Mouse (Mus musculus): ENCODE data around the gene Mybph. TPM values are rescaled to one million over a fixed set of nuclear protein-coding genes. Genes with fewer than 3 reads are reported as not detected.
A peak's percentile ranks its signal among the peaks of the same experiment; 100 is the strongest.
"Not testable (repeated sequence)": the region's sequence is repeated elsewhere in the genome, so short reads cannot be mapped to it uniquely, and the experiment has no call there.

The Mybph gene
- total RNA-seq, 2 experiments from 2014 or later, result 0.19 TPM; not detected in 1

DNA sequence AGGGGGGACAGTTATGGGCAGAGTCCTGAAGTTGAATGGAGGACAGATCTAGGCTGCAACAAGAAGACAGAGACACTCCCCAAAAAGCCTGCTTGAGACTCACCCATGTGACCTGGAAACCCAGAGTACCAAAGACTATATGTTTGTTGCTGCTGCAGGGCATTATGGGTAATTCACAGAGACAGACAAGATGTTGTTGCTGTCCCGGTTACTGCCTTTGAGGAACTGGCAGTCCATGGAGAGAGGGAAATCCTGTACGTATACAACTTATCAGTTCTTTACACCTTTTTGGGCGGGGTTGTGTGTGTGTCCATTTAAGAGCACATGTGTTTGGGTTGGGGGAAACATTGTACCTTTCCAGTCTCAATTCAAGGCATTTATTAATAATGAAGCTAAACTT is 38.4 kb downstream of the Mybph start:
- DNase-seq (ENCODE audit: low spot score in 2 of 2), result no peak

DNA sequence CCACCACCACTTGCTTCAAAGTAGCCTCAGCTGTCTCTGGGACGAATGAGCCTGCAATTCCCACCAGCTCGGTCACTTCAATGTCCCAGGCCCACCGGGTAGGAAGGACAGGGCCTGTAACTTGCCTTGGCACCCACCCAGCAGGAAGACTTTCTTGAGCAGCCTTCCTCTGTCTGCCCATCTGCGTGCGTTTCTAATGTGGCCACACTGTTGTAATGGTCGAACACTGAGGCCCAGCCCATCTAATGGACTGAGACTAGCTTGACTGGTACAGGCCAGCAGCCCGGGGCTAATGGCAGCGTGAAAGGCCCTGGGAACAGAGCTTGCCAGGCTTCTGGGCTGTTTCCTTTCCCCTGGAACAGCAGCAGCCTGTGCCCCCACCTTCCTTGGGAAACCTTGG is 39.1 kb downstream of the Mybph start:
- no peak for DNase-seq (ENCODE audit: low spot score in 2 of 2)

DNA sequence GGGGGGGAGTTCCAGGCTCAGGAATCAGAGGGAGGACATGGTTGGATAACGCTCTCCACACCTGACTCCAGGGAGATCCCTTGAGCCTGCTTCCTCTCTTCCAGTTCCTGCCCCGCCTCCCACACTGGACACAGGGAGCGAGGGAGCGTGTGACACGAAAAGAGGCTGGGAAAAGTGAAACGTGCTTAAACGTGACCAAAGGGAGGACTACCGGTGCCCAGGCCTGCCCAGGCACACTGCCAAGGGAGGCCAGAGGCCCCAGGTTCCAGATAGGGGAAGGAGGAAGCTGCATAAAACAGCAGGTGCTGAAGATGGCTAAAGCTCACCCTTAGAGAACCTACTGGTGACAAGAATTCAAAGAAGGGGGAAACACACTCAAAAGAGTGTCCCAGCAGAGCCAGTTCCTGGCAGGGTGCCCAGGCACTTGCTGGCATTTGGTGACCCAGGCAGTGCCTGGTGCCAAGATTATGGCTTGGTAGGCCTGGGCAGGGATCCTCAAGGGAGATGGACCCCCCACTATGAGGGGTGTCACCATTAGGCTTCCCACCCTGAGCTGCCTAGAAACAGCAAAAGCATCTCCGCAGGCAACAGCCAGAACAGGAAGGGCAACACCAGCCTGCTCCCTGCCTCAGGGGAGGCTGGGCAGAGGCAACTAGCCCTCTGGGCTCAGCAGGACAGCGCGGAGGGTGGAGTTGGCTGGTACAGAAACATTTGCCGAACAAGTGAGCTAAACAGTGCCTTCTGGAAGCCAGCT is 39.7 kb downstream of the Mybph start:
- DNase-seq (ENCODE audit: low spot score in 2 of 2), result peak; percentile 51 to 65

DNA sequence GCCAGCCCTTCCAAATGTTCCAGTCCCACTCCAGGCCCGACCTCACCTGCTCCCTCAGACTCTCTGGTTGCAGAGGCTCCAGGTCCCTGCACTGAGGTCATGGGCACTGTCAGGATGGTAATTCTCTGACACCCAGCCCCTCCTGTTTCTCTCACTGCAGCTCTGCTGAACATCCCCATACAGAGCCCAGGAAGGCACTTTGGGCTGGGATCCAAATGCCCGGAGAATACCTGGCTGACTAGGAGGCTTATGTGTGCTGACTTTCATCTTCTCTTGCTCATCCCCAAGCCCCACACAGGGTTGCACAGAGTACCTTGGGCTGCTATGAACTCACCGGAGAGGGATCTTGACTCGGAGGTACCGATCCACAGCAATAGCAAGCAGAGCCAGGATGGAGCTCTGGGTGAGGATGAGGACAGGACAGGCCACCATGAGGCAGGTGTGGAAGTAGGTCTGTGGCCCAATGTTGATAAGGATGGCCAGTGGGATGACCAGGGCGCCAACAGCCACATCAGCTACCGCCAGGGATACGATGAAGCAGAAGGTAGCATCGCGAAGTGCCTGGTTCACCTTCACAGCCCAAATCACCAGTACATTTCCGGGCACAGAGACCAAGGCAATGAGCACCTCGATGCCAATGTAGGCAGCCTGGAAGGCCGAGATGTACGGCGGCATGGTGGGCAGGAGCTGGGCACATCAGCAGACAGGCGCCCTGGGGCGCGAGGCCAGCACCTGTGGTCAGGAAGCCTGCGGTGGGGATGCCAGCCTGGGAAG is 40.6 kb downstream of the Mybph start:
- DNase-seq (ENCODE audit: low spot score in 2 of 2), result no peak

DNA sequence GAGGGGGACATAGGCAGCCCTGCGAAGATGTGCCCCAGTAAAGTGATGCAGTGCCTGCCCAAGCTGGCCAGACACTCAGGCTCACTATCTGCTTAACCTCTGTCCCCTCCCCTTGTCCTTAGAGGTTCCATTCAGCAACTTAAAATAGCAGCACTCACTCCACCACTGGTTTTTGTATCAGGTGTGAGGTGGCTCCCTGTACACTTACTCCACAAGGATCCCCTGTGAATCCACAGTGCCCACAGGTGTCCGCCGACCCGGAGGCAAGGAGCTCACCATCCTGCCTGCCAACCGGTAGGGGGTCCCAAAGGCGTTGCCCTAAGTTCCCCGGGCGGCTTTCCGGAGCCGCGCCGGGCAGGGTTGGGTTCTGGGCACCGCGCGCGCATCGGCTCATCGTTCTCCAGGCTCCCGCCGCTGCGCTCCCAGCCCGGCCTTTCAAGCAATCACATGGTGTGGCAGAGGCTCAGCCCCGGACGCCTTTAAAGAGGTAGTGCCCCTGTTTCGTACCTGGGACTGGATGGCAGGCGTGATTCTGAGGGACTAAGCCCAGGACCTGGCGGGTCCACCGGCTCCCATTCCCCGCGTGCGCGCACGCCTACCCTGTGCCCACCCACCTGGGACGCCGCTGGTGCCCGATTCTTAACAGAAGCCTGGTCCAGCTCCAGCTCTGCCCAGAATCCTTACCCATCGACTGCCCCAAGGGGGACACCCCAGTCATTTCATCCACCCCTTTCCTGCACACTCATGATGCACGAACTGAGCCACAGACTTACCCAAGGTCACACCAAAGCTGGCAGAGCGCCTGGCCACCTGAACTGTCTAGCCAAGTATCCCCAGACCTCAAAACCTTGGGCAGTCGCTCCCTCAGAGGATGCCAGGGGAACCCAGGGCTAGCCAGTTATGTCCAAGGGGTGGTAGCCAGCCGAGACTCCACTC is 41.5 kb downstream of the Mybph start:
- peak; percentile 73 to 78 for DNase-seq (ENCODE audit: low spot score in 2 of 2)

DNA sequence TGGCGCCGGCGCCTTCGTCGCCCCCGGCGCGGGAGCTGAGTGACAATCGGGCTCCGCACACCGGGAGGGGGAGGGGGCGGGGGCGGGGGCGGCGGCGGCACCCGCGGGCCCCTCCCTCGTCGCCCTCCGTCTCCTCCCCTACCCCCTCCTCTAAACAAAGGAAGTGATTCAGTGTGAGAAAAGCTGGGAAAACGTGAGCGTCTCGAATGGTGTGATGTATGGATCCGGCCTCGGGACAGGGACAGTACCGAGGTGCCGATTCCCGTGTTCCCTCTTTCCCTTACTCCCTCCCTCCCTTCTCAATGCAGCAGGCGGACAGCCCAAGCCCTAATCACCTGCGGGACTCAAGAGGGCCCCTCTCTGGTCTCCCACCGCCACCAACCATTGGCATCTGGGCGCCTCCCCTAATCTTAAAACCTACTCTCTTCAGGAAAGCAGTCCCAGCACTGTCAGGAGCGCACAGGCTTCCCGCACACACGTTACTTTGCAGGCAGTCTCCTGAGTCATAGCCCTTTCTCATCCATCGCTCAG is 42.2 kb downstream of the Mybph start, which contains the start of gene Adora1:
TSS of gene Adora1 (minus strand) at position 41 of the 531 bp plus-strand sequence.
- no peak for DNase-seq (ENCODE audit: low spot score in 2 of 2)

DNA sequence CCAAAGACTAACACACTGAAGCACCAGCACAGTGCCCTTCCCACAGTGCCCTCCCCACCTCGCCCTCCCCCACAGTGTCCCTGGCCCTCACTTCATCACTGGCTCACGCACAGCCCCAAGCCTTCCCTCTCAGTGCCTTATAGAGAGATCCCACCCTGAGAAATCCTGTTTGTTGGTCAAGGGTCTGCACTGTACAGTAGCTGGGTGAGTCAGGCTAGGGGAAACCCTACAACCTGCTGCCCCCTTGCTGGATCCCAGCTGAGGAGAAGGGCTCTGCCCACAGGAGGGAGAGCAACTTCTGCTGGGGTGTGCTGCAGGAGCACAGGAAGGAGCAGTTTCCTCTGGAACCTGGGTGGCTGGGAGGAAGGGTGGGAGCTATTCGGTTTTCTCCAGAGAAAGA is 42.9 kb downstream of the Mybph start:
- no peak for DNase-seq (ENCODE audit: low spot score in 2 of 2)

DNA sequence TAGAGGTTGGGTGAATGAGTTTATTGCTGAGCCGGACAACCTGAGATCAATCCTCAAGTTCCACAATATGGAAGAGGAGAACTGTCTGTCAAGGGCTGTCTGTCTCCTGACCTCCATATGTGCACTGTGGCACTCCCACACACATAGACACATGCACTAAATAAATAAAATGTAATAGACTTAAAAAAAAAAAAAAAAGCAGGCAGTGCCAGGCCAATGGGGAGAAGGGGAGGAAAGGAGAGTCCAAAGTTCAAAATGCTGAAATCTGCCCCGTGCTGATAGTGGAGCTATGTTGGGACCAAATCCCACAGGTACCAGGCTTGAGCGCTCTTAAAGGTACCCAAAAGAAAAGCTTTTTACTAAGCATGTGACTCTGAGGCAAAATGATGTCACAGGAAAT is 44.2 kb downstream of the Mybph start:
- DNase-seq (ENCODE audit: low spot score in 2 of 2), result no peak

DNA sequence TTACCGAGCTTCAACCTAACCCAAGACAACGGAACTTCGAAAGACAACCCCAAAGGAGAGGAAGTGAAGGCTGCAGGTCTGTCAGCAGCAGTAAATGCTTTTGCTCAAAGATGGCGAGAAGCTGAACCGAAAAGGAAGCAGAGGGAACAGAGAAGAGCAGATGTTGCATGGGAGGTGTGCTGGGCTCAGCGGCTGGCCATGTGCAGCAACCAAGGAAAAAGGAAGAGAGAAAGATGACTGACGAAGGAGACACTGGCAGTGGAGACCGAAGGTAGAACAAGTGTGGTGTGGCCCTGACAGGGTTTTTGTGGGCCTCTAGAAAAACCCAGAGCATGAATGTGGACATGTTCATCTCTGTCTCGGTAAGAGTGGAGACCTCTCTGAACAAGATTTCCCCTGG is 47.5 kb downstream of the Mybph start:
- peak in 1 of 2 experiments; percentile 62 for DNase-seq (ENCODE audit: low spot score in 2 of 2)

DNA sequence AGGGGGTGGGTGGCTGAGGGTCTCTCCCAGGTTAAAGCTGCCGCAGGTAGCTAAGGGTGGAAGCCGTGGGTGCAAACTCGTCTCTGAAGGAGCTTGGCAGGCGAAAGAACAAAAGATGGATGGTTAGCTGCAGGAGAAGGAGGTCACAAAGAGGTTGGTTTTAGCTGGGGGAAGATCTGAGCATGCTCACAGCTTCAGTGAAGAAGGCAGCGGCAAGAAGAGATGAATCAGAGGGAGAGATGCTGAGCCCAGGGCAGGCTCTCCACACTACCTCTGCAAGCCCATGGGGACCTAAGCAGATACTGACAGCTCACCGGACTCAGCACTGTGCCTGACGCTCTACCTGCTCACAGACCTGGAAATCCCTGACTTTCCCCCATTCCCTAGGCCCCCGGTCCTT is 48.0 kb downstream of the Mybph start:
- DNase-seq (ENCODE audit: low spot score in 2 of 2), result no peak

DNA sequence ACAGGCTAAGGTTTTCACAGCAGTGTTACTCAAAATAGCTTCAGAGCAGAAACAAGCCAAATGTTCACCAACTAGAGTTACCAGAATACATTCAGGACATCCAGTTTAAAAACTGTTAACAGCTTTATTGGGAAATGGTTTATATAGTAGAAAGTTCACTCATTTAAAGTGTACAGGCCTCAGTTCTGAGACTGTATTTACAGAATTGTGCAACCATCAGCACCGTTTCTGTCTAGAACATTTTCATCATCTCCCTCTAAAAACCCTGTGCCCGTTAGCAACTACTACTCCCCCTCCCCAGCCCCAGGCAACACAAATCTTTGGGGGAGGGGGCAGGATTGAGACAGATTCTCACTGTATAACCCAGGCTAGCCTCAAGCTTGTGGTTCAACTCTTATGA is 49.0 kb downstream of the Mybph start:
- DNase-seq (ENCODE audit: low spot score in 2 of 2), result no peak

DNA sequence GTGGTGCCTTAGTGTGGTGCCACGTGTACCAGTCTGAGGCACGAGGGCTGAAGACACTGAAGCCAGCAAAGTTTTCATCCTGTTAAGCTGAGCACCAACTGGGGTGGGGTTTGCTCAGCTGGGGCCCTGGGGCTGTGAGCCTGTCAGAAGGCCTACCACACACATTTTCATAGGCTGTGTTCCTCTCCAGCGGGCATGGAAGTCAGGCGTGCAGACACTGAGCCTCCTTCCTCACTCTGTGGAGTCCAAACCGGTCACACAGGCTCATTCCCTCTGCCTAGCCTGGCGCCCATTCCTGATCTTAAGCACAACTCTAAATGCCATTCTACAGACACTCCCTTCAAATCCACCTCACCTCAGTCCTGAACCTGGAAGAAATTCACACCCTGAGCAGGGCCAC is 50.3 kb downstream of the Mybph start:
- no peak for DNase-seq (ENCODE audit: low spot score in 2 of 2)

DNA sequence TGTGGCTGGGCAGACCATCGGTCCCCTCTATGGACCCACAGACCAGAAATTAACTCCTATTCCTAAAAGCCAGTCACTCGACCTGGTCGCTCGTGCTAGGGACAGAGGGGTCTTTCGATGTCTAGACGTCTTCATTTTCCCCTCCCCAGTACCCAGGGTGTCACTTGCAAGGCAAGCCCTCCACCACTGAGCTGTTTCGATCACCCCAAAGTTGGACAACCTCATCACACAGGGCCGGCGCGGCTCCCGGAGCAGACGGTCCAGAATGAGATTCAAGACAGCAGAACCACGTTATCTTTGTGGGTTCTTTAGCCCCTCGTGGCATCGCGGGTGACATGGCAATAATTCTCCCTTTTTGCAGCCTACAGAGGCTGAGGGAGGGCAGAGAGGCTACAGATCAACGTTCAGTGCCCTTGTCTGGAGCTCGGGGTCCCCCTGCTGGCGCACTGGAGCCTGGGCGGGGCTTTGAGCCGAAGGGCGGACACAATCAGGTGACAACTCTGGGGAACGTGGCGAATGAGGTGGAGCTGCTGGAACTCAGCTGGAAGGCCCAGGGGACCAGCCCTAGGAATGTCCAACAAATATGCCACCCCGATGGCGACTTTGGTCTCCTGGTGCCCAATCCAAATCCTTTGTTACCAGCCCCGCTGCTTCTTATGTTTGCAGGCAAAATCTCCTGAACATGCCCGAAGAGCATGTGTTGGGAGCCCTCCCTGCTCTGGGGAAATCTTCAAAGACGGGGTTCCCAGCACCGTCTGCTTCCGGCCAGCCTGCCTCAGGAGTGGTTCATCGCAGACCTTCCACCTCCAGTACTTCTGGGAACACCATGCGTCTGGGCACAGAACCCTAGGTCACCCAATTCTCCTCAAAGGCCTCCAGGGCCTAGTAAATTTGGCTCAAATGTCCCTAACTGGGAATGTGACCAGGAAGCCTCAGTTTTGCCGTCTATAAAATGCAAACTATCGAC is 51.0 kb downstream of the Mybph start:
- peak; percentile 92 to 94 for DNase-seq (ENCODE audit: low spot score in 2 of 2)

DNA sequence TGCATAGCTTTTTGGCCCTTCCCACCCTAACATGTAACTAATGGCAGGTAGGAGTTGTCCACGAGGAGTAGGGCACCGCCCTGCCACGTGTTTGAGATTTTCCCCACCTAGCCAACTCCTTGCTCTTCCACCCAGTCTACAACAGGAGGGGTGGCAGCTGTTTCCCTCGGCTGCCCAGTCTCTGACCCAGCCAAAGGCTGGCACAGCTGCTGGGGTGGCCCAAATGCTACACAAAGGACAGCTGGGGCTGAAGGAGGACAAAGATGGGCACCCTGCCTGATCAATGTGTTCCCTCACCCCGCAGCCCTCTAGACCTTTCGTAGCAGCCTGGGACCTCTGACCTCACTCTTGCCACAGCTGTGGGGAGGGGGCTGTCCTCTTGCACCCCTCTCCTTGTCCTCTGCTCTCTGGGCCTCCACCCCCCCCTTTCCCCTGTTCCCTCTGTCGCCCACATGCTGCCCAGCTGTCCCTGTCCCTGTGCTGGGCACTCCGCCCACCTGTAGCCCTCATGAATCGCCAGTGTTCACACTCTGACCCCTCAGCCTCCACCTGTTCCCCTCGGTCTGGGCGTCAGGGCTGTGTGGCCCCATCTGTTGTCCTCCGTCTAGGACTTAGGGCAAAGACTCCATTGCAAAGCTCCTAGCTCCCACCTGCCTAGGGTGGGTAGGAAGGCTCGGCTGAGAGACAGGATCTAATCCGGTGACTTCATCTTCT is 51.9 kb downstream of the Mybph start:
- no peak for DNase-seq (ENCODE audit: low spot score in 2 of 2)

DNA sequence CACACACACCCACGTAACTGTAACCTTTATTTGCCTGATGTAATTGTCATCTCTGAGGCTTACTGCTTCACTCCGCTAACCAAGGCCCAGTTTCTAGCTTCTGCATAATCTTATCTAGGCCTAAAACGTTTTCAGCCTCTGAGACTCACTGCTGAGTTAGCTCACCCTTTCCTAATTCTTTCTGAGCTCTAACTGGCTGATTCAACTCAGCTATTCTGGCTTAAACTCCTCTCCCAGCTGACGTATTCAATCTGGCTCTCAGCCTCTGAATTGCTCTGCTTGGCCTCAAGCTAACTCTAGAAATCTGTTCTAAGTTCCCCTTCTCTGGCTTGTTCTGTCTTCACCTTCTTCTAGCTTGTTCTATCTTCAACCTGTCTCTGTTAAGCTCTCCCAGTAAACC is 53.3 kb downstream of the Mybph start:
- DNase-seq (ENCODE audit: low spot score in 2 of 2), result no peak

DNA sequence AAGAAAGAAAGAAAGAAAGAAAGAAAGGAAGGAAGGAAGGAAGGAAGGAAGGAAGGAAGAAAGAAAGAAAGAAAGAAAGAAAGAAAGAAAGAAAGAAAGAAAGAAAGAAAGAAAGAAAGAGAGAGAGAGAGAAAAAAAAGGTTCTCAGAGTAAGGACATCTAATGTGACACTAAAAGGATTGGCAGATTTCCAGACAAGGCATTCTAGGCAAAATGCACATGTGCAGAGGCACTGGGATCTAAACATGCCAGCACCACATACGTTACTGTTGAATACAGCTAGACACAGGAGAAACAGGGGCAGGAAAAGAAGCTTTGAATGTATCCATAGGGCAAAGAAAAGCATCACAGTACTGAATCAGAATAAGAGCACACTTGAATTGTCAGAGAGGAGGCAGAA is 56.4 kb downstream of the Mybph start:
- not testable (repeated sequence) for DNase-seq (ENCODE audit: low spot score in 2 of 2)
